Mouse (Mus musculus): ENCODE measurements around the gene Trim72. TPM values are rescaled to one million over a fixed set of nuclear protein-coding genes. Genes with fewer than 3 reads are reported as not detected.

Gene Trim72
- polyA plus RNA-seq, 1 experiment from 2014 or later = not detected

DNA sequence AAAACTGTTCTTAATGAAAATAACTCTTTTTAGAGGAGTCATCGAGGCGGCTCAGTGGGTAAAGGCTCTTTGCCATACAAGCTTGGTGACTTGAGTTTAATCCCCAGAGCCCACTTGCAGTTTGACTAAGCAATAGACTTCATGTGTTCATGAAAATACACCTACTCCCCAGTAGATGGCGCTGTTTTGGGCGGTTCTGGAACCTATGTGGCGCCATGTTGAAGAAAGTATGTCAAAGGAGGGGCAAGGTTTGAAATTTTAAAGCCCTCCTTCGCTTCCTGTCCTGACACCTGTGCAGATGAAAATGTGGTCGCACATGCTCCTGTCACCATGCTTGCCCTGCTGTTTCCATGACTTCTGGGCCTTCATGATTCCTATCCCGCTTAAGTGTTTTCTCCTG lies 19.2 kb downstream of the Trim72 start:
- ATAC-seq (ENCODE audit: insufficient read depth) (no peak), DNase-seq (no peak)
- TF ChIP-seq CTCF (IDR thresholded peaks at IDR 0.05; ENCODE audit: low read depth) = peak; percentile 44

DNA sequence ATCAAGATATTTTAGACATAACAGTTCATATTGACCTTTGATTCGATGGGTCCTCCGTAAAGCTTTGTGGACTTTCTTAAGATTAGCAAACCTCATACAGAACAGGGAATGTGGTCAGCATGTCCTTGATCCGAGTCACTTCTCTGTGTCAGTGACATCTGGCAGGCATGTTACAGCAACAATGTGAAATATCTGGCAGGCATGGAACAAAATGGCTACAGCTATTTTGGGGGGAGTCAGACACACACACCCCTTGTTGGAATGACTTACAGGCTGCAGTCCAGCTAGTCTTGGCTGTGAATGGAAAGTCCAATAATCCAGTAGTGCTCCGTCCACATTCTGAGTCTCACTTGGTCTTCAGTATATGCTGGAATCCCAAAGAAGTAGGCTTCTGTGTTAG lies 19.8 kb downstream of the Trim72 start:
- no peak for TF ChIP-seq CTCF (IDR thresholded peaks at IDR 0.05; ENCODE audit: low read depth)
- H3K4me3 ChIP-seq (ENCODE audit: low read depth, low read length) = no peak overlapping the region
- no peak for ATAC-seq (ENCODE audit: insufficient read depth)
- no peaks in the 10 kb centered on the region for H3K9me3 ChIP-seq (ENCODE audit: low read depth, low read length)
- WGBS = 79% methylated on average over 4 of the region's 4 CpGs
- H3K4me2 ChIP-seq = no peak overlapping the region
- H3K4me1 ChIP-seq (ENCODE audit: insufficient read depth) = no peaks in the 10 kb centered on the region
- no peak overlapping the region for H3K27ac ChIP-seq (ENCODE audit: low read depth)
- DNase-seq = peak; percentile 2
- no peaks in the 10 kb centered on the region for H3K36me3 ChIP-seq (ENCODE audit: insufficient read depth)
- no peaks in the 10 kb centered on the region for H3K27me3 ChIP-seq (ENCODE audit: insufficient read depth, low read length)
- H3K9ac ChIP-seq = no peak overlapping the region

More for the DNA sequence above, 19.2 kb downstream of the Trim72 start:
- no peak overlapping the region for H3K27ac ChIP-seq (ENCODE audit: low read depth)
- no peak overlapping the region for H3K4me2 ChIP-seq
- H3K36me3 ChIP-seq (ENCODE audit: insufficient read depth) = no peaks in the 10 kb centered on the region
- no peaks in the 10 kb centered on the region for H3K27me3 ChIP-seq (ENCODE audit: insufficient read depth, low read length)
- H3K4me3 ChIP-seq (ENCODE audit: low read depth, low read length) = no peak overlapping the region
- 60% methylated on average over 8 of the region's 8 CpGs for WGBS
- no peaks in the 10 kb centered on the region for H3K9me3 ChIP-seq (ENCODE audit: low read depth, low read length)
- H3K9ac ChIP-seq = no peak overlapping the region
- no peaks in the 10 kb centered on the region for H3K4me1 ChIP-seq (ENCODE audit: insufficient read depth)

GRCm38 (mm10) chr7:128024364-128024763 lies 20.6 kb downstream of the Trim72 start:
- H3K4me1 ChIP-seq (ENCODE audit: insufficient read depth) = no peaks in the 10 kb centered on the region
- no peak for TF ChIP-seq CTCF (IDR thresholded peaks at IDR 0.05; ENCODE audit: low read depth)
- ATAC-seq (ENCODE audit: insufficient read depth) (no peak), DNase-seq (no peak)
- H3K9me3 ChIP-seq (ENCODE audit: low read depth, low read length) = no peaks in the 10 kb centered on the region
- no peak overlapping the region for H3K4me2 ChIP-seq
- no peaks in the 10 kb centered on the region for H3K27me3 ChIP-seq (ENCODE audit: insufficient read depth, low read length)
- H3K27ac ChIP-seq (ENCODE audit: low read depth) = no peak overlapping the region
- H3K4me3 ChIP-seq (ENCODE audit: low read depth, low read length) = no peak overlapping the region
- no peak overlapping the region for H3K9ac ChIP-seq
- no peaks in the 10 kb centered on the region for H3K36me3 ChIP-seq (ENCODE audit: insufficient read depth)
- 70% methylated on average over 9 of the region's 9 CpGs for WGBS

GRCm38 (mm10) chr7:128024932-128025331 lies 21.2 kb downstream of the Trim72 start:
- no peak for TF ChIP-seq CTCF (IDR thresholded peaks at IDR 0.05; ENCODE audit: low read depth)
- DNase-seq (no peak), ATAC-seq (ENCODE audit: insufficient read depth) (no peak)
- Histone ChIP-seq H3K9ac (no peak overlapping the region), H3K4me1 (ENCODE audit: insufficient read depth) (no peaks in the 10 kb centered on the region), H3K27me3 (ENCODE audit: insufficient read depth, low read length) (no peaks in the 10 kb centered on the region), H3K36me3 (ENCODE audit: insufficient read depth) (no peaks in the 10 kb centered on the region), H3K4me2 (no peak overlapping the region), H3K27ac (ENCODE audit: low read depth) (no peak overlapping the region), H3K4me3 (ENCODE audit: low read depth, low read length) (no peak overlapping the region), H3K9me3 (ENCODE audit: low read depth, low read length) (no peaks in the 10 kb centered on the region)
- WGBS = 76% methylated on average over 4 of the region's 4 CpGs

DNA sequence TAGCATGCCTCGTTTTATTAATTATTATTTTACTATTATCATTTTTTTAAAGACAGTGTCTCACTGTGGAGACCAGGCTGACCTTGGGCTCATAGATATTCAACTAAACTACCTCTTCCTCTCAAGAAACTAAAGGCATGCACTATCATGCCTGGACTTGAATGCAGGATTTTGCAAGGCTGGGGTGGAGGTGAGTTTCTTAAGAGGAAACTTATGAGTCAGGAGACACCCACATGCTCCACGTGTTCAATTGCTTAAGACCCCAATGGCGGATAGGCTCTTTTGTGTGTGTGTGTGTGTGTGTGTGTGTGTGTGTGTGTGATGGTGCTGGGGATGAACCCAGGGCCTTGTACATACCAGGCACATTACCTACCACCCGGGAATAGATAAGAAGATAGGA lies 21.6 kb downstream of the Trim72 start:
- DNase-seq = no peak
- Histone ChIP-seq H3K27ac (ENCODE audit: low read depth) (no peak overlapping the region), H3K4me1 (ENCODE audit: insufficient read depth) (no peaks in the 10 kb centered on the region), H3K9me3 (ENCODE audit: low read depth, low read length) (no peaks in the 10 kb centered on the region), H3K9ac (no peak overlapping the region), H3K4me2 (no peak overlapping the region), H3K4me3 (ENCODE audit: low read depth, low read length) (no peak overlapping the region), H3K27me3 (ENCODE audit: insufficient read depth, low read length) (no peaks in the 10 kb centered on the region), H3K36me3 (ENCODE audit: insufficient read depth) (no peaks in the 10 kb centered on the region)
- TF ChIP-seq CTCF (IDR thresholded peaks at IDR 0.05; ENCODE audit: low read depth) = no peak
- WGBS = 58% methylated on average over 4 of the region's 4 CpGs
- ATAC-seq (ENCODE audit: insufficient read depth) = no peak

- Histone ChIP-seq H3K9me3 (ENCODE audit: low read depth, low read length) (no peaks in the 10 kb centered on the region), H3K4me1 (ENCODE audit: insufficient read depth) (no peaks in the 10 kb centered on the region), H3K9ac (no peak overlapping the region), H3K4me2 (no peak overlapping the region), H3K27me3 (ENCODE audit: insufficient read depth, low read length) (no peaks in the 10 kb centered on the region), H3K4me3 (ENCODE audit: low read depth, low read length) (no peak overlapping the region), H3K27ac (ENCODE audit: low read depth) (no peak overlapping the region), H3K36me3 (ENCODE audit: insufficient read depth) (no peaks in the 10 kb centered on the region)
- ATAC-seq (ENCODE audit: insufficient read depth) = 0 out of 2 replicates have a peak, but pooled peaks have one; percentile 31
- WGBS = 48% methylated on average over 9 of the region's 9 CpGs
- no peak for TF ChIP-seq CTCF (IDR thresholded peaks at IDR 0.05; ENCODE audit: low read depth)
- DNase-seq = peak; percentile 38
Observed at GRCm38 (mm10) chr7:128031403-128031976, 27.7 kb downstream of the Trim72 start.

- Histone ChIP-seq H3K27ac (ENCODE audit: low read depth) (no peak overlapping the region), H3K36me3 (ENCODE audit: insufficient read depth) (no peaks in the 10 kb centered on the region), H3K4me3 (ENCODE audit: low read depth, low read length) (no peak overlapping the region), H3K9me3 (ENCODE audit: low read depth, low read length) (no peaks in the 10 kb centered on the region), H3K9ac (no peak overlapping the region), H3K4me2 (no peak overlapping the region), H3K27me3 (ENCODE audit: insufficient read depth, low read length) (no peaks in the 10 kb centered on the region), H3K4me1 (ENCODE audit: insufficient read depth) (no peaks in the 10 kb centered on the region)
- ATAC-seq (ENCODE audit: insufficient read depth) = no peak
- DNase-seq = no peak
- TF ChIP-seq CTCF (IDR thresholded peaks at IDR 0.05; ENCODE audit: low read depth) = no peak
- WGBS = 81% methylated on average over 5 of the region's 5 CpGs
Observed at GRCm38 (mm10) chr7:128032290-128032988, 28.7 kb downstream of the Trim72 start.
